Mouse (Mus musculus) naive thymus-derived CD4-positive, alpha-beta T cell, adult 2 months (primary cell): ENCODE measurements around the gene Tubg2.
"Not testable (repeated sequence)": the region's sequence is repeated elsewhere in the genome, so short reads cannot be mapped to it uniquely, and the experiment has no call there.

ENCODE experiments used
- DNase-seq: peaks from one replicate; pipeline ENCODE4 v3.0.0-alpha.2; 2011; ENCODE audit warnings: low read depth

The Tubg2 gene

DNA sequence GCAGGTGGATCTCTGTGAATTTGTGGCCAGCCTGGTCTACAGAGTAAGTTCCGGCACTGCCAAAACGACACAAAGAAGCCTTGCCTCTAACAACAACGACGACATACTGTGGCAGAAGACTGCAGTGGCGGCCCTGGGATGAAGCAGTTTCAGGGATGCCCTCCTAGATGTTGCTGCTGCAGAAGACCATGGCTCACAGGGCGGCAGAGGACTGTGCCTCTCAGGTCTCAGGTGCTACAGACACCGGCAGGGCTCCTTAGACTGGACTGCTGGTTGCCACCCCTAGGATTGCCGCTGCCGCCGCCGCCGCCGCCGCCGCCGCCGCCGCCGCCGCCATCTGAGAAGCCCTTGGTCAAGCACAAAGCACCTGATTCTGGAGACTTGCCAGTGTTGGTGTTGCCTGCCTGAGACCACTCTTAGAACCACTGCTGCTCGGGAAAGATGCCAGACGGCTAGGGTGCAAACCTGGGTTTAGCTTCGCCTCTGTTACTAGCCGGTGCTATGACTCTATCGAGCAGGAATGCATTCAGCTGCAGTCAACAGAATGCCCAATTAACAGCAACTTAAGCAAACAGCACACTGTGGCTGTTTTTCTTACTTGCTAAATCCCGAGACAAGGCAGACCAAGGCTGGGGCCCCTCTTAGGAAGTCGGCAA lies 15.4 kb upstream of the Tubg2 start:
- peak; percentile 42 for DNase-seq

GRCm38 (mm10) chr11:101141088-101141487 lies 14.6 kb upstream of the Tubg2 start:
- DNase-seq: no peak

DNA sequence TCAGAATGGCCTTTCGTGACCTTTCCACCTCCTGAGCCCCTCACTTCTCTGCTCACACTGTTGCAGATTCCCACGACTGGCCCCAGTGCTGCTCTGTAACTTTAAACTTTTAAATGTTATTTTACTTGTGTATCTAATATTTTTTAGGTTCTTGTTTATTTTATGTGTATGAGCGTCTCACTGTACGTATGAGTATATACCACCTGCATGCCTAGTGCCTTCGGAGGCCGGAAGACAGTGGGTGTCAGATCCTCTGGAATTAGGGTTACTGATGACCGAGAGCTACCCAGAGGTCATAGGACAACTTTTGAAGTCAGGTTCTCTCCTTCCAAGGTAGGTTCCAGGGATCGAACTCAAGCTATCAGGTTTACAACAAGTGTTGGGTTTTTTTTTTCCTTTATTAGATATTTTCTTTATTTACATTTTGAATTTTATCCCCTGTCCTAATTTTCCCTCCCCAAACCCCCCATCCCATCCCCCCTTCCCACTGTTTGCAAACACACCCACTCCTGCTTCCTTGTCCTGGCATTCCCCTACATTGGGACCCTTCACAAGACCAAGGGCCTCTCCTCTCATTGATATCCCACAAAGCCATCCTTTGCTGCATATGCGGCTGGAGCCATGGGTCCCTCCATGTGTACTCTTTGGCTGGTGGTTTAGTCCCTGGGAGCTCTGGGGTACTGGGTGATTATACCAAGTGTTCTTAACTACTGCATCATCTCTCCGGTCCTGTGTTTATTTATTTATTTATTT lies 13.3 kb upstream of the Tubg2 start:
- DNase-seq: no peak

GRCm38 (mm10) chr11:101143338-101144225 lies 12.1 kb upstream of the Tubg2 start:
- DNase-seq: peak; percentile 80

DNA sequence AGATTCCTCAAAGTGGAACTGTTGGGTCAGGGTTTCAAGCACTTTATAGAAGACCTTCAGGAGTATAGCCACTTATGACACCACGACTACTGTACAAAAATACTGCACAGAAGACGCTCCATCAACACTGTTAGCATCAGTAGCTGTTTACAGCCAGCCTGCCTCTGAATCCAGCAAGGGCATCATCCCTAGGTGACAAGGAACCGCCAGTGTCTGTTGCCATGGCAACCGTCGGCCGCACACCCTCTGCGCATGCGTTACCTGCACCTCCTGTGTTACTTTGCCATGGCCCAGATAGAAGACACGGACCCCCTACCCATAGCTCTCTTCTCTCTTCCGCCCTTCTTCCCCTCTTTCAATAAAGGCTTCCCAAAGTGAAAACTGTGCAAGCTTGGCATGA lies 9.3 kb upstream of the Tubg2 start:
- DNase-seq: no peak

DNA sequence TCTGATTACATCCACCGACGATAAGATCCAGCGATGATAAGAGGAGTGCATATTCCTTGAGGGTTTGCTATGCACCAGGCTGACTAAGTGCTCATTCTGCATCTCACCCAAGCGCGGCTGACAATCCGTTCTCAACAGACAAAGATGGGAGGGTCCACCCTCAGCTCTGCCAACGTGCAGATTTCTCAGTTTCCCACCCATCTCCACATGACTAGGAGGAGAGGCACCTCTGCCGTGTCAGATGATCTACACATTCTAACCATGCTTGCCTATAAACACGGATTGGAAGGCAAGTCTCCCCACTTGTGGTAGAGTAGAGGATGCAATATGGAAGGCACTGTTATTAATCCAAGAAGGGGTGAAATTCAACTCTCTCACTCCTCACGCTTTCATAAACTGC lies 7.0 kb upstream of the Tubg2 start:
- DNase-seq: no peak

DNA sequence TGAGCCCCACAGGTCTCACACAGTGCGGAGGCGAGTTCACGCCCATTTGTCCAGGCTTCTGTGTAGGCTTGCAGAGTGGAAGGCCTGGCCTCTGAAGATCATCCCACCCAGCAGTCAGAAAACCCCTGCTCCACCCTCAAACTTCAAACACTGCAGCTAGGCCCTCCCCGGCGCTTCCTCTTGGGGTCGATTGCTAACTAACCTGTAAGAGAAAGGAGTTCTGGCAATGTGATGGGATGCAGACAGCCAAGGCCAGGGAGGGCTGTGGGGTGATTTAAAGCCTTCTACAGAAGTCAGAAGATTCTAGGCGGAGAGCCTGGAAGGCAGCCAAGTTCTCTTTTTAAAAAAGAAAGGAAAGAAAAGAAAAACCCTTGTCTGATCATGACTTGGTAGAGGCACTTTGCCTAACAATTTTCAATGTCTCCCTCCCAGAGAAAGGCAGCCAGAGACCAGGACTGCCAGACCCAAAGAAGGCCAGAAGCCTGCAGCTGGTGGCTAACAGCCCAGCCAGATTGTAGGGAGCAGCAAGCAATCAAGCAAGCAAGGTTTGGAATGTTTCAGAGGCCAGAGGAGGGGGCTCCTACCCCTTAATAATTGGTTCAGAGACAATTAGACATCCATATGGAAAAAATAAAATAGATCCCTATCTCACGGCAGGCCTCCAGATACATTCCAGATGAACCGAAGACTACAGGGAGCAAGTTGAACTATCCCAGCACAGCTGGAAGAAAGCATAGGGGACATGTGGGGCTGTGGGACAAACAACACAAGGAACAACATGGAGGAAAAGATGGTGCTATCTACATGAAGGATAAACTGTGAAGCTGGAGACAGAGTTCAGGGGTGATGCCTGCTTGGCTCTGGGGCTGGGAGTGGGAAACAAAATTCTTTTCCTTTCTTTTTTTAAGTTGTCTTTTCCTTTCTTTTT lies 6.3 kb upstream of the Tubg2 start:
- DNase-seq: no peak

DNA sequence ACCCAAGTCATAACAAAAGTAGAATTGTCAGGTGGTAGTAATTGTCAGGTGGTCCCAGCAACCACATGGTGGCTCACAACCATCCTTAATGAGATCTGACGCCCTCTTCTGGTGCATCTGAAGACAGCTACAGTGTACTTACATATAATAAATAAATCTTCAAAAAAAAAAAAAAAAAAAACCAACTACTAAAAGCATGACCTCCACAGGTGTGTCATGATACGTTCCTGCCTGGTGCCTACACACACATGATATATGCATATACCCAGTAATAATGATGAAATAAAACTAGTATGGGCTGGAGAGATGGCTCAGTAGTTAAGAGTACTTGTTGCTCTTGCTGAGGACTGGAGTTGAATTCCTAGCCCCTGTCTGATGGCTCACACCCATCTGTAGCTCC lies 4.6 kb upstream of the Tubg2 start:
- DNase-seq: no peak

- no peak for DNase-seq
Measured at GRCm38 (mm10) chr11:101152825-101153224, 2.9 kb upstream of the Tubg2 start.

DNA sequence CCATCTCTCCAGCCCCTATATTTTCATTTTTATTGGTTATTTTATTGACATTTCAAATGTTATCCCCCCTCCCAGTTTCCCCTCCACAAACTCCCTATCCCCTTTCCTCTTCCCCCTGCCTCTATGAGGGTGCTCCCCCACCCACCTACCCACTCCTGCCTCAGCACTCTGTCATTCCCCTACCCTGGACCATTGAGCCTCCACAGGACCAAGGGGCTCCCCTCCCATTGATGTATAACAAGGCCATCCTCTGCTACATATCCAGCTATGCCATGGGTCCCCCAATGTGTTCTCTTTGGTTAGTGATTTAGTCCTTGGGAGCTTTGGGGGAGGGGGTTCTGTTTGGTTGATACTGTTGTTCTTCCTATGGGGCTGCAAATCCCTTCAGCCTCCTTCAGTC lies 1.1 kb upstream of the Tubg2 start:
- DNase-seq: no peak

DNA sequence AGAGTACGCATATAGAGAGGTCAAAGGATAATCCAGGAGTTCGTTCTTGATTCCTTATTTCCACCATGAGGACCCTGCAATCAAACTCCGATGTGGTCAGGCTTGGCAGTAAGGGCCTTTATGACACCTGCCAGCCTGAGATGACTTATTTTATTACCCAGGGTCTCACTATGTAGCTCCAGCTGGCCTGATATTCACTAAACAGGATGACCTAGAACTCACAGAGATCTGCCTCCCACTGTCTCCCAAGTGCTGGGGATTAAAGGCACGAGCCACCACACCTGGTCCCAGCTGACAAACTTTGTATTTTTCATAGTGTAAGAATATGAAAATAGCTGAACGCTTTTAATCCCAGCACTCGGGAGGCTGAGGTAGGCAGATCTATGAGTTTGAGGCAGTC lies 556 bp upstream of the Tubg2 start:
- no peak for DNase-seq

DNA sequence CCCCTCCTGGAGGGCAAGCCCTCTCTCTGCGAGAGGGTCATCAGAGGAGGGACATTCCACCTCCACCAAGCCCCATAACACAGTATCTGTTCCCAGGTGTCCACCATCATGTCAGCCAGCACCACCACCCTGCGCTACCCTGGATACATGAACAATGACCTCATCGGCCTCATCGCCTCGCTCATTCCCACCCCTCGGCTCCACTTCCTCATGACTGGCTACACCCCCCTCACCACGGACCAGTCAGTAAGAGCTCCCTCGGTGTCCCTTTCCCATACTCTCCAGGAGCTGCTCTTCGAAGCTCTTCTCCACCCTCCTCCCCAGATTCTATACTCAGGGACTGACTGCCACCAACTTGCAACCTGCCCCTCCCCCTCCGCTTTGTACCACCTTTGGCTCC lies 4.4 kb downstream of the Tubg2 start:
- DNase-seq: not testable (repeated sequence)

DNA sequence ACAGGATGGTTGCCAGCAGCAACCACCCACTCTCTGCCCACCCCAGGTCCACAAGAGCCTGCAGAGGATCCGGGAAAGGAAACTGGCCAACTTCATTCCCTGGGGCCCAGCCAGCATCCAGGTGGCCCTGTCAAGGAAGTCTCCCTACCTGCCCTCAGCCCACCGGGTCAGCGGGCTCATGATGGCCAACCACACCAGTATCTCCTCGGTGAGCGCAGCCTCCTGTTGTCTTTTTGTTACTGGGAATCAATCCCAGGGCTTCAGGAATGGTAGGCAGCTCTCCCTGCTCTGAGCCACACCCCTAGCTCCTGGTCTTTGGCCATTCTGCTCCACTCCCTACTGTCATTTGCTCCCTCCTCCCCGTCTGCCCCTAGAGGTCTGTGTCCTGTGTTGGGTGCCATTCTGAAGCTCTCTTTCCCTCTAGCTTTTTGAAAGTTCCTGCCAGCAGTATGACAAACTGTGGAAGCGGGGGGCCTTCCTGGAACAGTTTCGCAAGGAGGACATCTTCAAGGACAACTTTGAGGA lies 5.3 kb downstream of the Tubg2 start:
- not testable (repeated sequence) for DNase-seq

GRCm38 (mm10) chr11:101161551-101161950 lies 5.8 kb downstream of the Tubg2 start:
- DNase-seq: no peak

GRCm38 (mm10) chr11:101162301-101162700 lies 6.6 kb downstream of the Tubg2 start:
- no peak for DNase-seq

- no peak for DNase-seq
Measured at GRCm38 (mm10) chr11:101162772-101163171, 7.1 kb downstream of the Tubg2 start.

DNA sequence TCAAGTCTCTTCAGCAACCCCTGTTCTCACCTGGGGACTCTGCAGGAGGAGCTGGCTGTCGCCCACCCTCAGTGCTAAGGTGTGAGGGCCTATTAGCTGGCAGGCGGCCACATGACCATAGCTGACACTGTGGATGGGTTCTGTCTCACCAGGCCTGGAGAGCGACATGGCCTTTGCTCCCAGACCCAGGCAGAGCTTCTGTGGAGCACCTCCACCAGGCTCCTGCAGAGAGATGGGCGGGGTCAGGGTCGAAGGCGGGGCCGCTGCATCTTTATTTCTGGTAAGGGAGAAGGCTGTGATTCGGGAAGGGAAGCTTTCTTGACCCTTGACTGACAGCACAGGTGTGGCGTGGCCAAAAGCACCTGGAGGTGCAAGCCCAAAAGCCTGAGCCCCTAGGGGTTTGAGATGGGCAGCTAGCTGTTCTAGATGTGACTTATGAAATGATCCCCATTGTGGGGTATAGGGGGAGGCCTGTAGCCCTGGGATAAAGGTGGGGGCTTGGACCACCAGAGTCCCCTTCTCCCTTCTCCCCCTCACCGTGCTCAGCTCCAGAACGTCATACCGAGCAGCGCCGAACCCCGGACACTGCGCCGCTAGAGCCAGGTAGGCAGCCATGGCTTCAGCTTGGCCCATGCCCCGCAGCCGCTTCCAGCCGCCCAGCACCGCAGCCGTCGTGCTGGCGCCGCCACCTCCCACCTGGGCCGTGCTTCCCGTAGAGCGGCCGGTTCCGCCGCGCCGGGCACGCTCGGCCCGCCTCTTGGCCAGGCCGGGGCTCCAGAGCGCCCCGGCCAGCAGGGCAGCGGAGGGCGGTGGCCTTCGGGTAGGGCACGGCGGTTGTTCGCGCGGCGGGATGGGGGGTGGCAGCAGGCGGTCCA lies 8.0 kb downstream of the Tubg2 start:
- DNase-seq: peak; percentile 18

DNA sequence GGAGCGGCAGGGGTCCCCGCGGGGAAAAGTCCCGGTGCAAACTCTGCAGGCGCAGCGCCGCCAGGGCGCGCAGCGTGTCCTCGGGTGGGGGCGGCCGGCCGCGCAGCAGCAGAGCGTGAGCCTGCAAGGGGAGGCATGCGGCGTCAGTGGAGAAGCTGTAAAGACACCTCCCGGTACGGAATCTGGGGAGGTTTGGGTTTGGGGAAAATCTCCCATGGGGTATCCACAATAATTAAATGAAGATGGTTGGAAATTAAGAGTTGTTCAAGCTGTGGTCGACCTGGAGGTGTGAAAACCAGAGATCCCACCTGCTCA lies 8.6 kb downstream of the Tubg2 start:
- no peak for DNase-seq

DNA sequence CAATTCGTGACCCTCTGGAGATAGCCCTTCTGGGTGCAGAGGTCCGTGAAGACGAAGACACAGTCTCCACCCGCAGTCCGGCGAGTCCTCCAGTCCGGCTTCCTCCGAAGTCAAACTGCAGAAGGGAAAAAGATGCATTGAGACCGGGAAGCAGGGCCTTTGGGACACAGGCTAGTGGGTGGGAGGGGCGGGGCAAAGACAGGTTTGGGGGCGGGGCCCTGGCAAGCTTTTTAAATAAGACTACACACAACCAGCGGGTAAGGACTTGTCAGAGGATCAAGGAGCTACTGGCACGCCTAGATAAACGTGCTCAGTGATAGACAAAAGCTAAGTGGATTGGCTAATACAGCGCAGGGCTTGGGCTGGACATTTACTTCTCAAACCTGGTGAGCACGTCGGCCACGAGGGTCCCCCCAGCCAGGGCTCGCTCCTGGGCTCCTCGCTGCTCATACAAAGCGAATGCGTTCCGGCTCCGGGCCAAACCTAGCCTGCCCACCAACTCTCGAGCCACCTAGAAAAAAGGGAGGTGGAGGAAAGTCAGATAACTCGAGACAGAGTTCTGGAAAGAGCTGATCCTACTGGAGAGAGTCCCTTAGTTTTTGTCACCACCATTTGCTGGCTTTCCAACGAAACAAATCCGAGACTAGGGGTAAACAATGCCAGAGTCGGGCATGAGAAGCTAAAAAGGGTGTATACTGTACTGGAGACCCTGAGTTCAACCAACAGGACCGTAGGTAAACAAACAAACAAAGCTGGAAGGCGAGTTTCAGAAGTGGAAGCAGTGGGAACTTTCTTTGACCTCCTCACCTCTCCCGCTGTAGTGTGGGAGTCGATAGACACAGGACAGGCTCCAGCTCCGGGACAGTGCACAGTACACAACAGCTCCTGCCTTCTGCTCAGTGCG lies 9.2 kb downstream of the Tubg2 start:
- DNase-seq: peak; percentile 50

- DNase-seq: no peak
Measured at GRCm38 (mm10) chr11:101166357-101166756, 10.7 kb downstream of the Tubg2 start.
